Mouse (Mus musculus) bone marrow macrophage, adult 2 months (primary cell): ENCODE measurements at regions not wholly inside any gene's neighbourhood (a gene's known extent, or its start where the extent isn't known, plus 50 kb on each side); places are given as distances from the start of the nearest gene placed in this dataset.

Source experiments
- CTCF ChIP-seq: IDR thresholded peaks from 2 replicates; pipeline ENCODE4 v1.5.1; 2012; ENCODE audit warnings: low read depth, mild to moderate bottlenecking, low read length, moderate library complexity
- POLR2A ChIP-seq: IDR thresholded peaks from 2 replicates; pipeline ENCODE4 v1.6.1; 2012; ENCODE audit warnings: mild to moderate bottlenecking, low read depth, low read length, borderline replicate concordance

GRCm38 (mm10) chr13:28665150-28665549 is 288.4 kb downstream of the Sox4 start:
- TF ChIP-seq POLR2A: no peak
- TF ChIP-seq CTCF: no peak
